Mouse (Mus musculus): ENCODE measurements around the gene Itih1. TPM values are rescaled to one million over a fixed set of nuclear protein-coding genes. Genes with fewer than 3 reads are reported as not detected.

Gene Itih1
- polyA plus RNA-seq (2016; fragmentation: Nextera tagmentation; extraction: Ambion mirVana) = not detected in 2 replicates

DNA sequence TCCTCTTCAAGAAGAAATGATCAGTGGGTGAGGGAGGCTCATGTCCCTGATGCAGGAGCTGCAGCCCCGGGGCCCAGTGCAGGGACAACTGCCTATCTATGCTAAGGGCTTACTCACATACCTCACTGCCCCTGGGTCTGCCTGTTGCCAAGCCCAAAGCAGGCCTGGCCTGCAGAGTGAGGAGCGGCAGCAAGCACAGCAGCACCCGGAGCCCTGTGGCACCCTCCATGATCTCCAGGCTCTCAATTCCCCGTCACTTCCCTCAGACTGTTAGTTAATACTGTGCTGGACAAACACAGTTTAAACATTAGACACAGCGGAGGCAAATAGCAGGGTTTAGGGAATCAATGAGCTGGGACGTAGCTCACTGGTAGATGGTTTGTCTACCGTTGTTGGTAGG, at the start of gene Itih1:
Gene Itih1, minus strand, starts transcription at position 252 of the 400 bp plus-strand sequence.
- no peak within 1 kb of the TSS for H3K27ac ChIP-seq
- H3K4me2 ChIP-seq = no peak within 1 kb of the TSS
- 0 out of 2 replicates have a peak, but pooled peaks cover 2% of the 10 kb centered on the region for H3K27me3 ChIP-seq
- no peaks in the 10 kb centered on the region for H3K4me1 ChIP-seq
- no peak within 1 kb of the TSS for H3K9ac ChIP-seq
- H3K9me3 ChIP-seq = no peaks in the 10 kb centered on the region
- H3K4me3 ChIP-seq (replicated peaks) = no peak within 1 kb of the TSS
- 91% methylated on average over 7 of the region's 7 CpGs for WGBS
- H3K36me3 ChIP-seq (replicated peaks) = no peaks in the 10 kb centered on the region
- ATAC-seq (ENCODE audit: low FRiP score) = no peak

DNA sequence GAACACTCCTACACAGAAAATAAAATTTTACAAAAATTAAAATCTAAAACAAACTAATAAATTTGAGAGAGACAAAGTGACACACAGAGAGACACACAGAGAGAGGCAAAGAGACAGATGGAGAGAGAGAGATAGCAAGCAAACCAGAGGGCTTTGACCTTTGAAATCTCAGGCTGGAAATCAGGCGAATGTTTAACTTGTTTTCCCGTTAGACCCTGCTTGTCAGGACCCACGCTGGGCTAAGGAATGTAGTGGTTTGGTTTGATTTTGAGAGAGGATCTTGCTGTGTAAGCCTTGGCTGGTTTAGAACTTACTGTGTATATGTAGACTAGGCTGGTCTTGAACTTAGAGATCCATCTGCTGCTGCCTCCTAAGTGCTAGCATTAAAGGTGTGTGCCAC, 33.1 kb upstream of the Itih1 start:
- Histone ChIP-seq H3K4me2 (no peak overlapping the region), H3K27ac (no peak overlapping the region), H3K36me3 (replicated peaks) (peaks cover 37% of the 10 kb centered on the region)

DNA sequence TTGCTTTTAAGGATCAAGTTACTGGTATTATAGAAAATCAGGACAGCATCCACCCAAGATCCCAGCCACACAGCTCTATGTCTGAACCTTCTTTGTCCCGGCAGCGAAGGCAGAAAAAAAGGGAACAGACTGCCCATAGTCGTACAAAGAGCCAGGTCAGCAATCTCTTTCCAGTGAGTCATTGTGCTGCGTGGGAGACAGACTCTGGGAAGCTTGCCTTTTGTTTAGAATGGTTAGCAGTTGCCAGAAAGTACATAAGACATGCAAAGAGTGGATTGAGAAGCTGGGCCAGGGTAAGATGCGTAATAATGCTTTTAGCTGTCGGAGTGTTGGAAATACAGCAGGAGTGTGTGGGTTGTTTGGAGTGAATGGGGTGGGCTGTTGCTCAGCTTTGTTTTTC, 31.1 kb upstream of the Itih1 start:
- H3K27ac ChIP-seq = 0 out of 2 replicates have a peak overlapping the region, but pooled peaks have one; percentile 31
- peaks cover 42% of the 10 kb centered on the region for H3K36me3 ChIP-seq (replicated peaks)
- 63% methylated on average over 6 of the region's 6 CpGs for WGBS

More for the DNA sequence above, 33.1 kb upstream of the Itih1 start:
- Histone ChIP-seq H3K4me1 (0 out of 2 replicates have a peak, but pooled peaks cover 3% of the 10 kb centered on the region), H3K27me3 (no peaks in the 10 kb centered on the region), H3K9me3 (no peaks in the 10 kb centered on the region), H3K9ac (no peak overlapping the region), H3K4me3 (replicated peaks) (no peak overlapping the region)
- no peak for ATAC-seq (ENCODE audit: low FRiP score)
- 85% methylated on average over 3 of the region's 3 CpGs for WGBS

DNA sequence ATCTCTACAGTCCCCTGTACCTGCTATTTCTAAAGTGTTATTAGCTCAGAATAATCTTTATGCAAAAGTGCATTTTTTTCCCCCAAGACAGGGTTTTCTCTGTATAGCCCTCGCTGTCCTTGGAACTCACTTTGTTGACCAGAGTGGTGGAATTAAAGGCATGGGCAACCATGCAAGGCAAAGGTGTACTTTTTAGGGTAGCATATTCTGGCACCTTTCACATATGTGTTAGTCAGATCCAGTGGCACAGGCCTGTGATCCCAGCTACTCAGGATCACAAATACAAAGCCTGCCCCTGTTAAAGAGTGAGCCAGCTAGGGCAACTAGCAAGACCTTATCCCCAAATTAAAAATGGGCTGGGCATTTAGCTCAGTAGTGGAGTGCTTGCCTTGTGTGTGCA, 17.3 kb upstream of the Itih1 start:
- no peak overlapping the region for H3K4me3 ChIP-seq (replicated peaks)
- H3K9ac ChIP-seq = no peak overlapping the region
- no peaks in the 10 kb centered on the region for H3K27me3 ChIP-seq
- no peaks in the 10 kb centered on the region for H3K4me1 ChIP-seq
- ATAC-seq (ENCODE audit: low FRiP score) = no peak
- 97% methylated on average over 1 of the region's 1 CpGs for WGBS
- H3K9me3 ChIP-seq = no peaks in the 10 kb centered on the region
- H3K4me2 ChIP-seq = no peak overlapping the region
- no peak overlapping the region for H3K27ac ChIP-seq
- peaks cover 23% of the 10 kb centered on the region for H3K36me3 ChIP-seq (replicated peaks)

More for the DNA sequence above, 31.1 kb upstream of the Itih1 start:
- Histone ChIP-seq H3K9ac (no peak overlapping the region), H3K4me3 (replicated peaks) (no peak overlapping the region), H3K27me3 (no peaks in the 10 kb centered on the region), H3K9me3 (no peaks in the 10 kb centered on the region), H3K4me2 (no peak overlapping the region), H3K4me1 (0 out of 2 replicates have a peak, but pooled peaks cover 3% of the 10 kb centered on the region)
- ATAC-seq (ENCODE audit: low FRiP score) = no peak

DNA sequence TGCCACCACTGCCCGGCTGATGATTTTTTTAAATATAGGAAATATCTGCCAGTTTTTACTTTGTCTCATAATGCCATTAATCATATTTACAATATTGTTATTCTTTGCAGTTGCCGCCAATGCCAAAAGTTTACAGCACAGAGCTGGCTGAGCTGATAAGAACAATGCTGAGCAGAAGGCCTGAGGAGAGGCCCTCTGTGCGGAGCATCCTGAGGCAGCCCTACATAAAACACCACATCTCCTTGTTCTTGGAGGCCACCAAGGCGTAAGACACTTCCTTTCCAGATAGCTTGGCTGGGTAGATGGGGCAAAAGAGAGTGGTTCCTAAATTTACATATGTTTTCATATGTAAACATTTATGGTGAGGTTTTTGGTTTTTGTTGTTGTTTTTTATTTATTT, 15.9 kb upstream of the Itih1 start:
- ATAC-seq (ENCODE audit: low FRiP score) = no peak
- H3K4me2 ChIP-seq = no peak overlapping the region
- no peaks in the 10 kb centered on the region for H3K4me1 ChIP-seq
- 95% methylated on average over 4 of the region's 4 CpGs for WGBS
- no peak overlapping the region for H3K27ac ChIP-seq
- H3K27me3 ChIP-seq = no peaks in the 10 kb centered on the region
- no peak overlapping the region for H3K4me3 ChIP-seq (replicated peaks)
- peaks cover 28% of the 10 kb centered on the region for H3K36me3 ChIP-seq (replicated peaks)
- H3K9me3 ChIP-seq = no peaks in the 10 kb centered on the region
- no peak overlapping the region for H3K9ac ChIP-seq

DNA sequence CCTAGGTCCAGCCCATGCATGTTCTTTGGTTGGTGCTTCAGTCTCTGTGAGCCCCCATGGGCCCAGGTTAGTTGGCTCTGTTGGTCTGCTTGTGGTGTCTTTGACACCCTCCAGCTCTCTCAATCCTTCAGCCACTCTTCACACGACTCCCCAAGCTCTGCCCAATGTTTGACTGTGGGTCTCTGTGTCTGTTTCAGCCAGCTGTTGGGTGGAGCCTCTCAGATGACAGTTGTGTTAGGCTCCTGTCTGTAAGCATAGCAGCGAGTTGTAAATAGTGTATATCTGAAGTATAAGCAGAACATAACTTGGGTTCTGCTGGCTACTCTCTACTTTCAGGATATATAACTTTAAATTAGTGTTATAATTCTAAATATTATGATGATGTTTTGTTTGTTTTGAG, 15.4 kb upstream of the Itih1 start:
- no peaks in the 10 kb centered on the region for H3K27me3 ChIP-seq
- no peak overlapping the region for H3K9ac ChIP-seq
- no peak overlapping the region for H3K4me3 ChIP-seq (replicated peaks)
- peaks cover 25% of the 10 kb centered on the region for H3K36me3 ChIP-seq (replicated peaks)
- no peak for ATAC-seq (ENCODE audit: low FRiP score)
- no peak overlapping the region for H3K4me2 ChIP-seq
- no peak overlapping the region for H3K27ac ChIP-seq
- WGBS = 78% methylated on average over 2 of the region's 2 CpGs
- H3K9me3 ChIP-seq = no peaks in the 10 kb centered on the region
- H3K4me1 ChIP-seq = no peaks in the 10 kb centered on the region

DNA sequence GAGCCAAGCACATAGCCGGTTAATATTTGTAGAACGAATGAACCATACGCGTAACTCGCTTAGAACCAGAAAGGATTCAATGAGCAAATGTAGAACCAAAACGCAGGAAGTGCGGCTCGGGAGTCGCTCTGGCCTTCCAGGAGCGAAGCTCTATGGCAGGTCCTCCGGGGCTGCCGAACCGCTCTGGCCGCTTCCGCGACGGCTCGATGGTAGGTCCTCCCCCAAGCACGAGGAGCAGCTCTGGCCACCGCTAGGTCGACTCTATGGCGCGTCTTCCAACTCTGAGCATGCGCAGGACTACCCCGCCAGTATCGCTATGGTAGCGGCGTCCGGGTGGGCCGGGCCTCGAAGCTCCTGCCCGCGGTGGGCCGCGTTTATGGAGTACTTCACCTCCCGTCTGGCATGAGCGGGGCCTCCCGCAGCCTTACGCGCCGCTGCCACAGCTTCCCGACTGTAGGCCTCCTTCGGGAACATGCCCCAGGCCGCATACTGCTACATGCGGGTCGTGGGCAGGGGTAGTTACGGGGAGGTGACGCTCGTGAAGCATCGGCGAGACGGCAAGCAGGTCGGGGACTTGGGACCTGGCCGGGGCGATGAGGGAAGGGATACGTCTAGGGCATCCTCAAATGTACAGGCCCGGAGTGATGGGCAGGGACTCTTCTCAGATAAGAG, 8.2 kb upstream of the Itih1 start, which contains the start of gene Nek4:
Gene Nek4, plus strand, starts transcription at position 224 of the 672 bp plus-strand sequence.
- H3K27ac ChIP-seq = peak within 1 kb of the TSS; percentile 66; the same call in 1 of the 2 replicates
- peak within 1 kb of the TSS; percentile 92 for H3K9ac ChIP-seq
- peak; percentile 99 for ATAC-seq (ENCODE audit: low FRiP score)
- 0 out of 2 replicates have a peak, but pooled peaks cover 5% of the 10 kb centered on the region for H3K27me3 ChIP-seq
- H3K4me1 ChIP-seq = peaks cover 9% of the 10 kb centered on the region
- H3K4me3 ChIP-seq (replicated peaks) = peak within 1 kb of the TSS; percentile 78
- H3K36me3 ChIP-seq (replicated peaks) = 0 out of 2 replicates have a peak, but pooled peaks cover 4% of the 10 kb centered on the region
- WGBS = under 1% methylated on average over 57 of the region's 57 CpGs
- H3K4me2 ChIP-seq = peak within 1 kb of the TSS; percentile 76
- H3K9me3 ChIP-seq = no peaks in the 10 kb centered on the region

DNA sequence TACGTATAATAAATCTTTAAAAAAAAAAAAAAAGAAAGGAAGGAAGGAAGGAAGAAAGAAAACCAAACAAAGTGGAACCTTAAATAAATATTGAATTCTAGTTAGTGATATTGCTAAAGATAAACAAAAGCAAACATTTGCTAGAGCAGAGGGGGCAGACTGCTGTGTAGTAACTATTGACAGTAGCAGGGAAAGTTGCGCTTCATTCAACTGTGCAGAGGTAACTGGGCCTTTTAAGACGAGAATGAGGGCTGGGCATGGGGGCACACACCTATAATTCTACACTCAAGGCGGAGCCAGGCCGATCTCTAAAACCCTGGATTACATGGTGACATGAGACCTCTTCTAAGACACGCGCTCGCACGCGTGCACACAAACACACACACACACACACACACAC, 6.9 kb upstream of the Itih1 start:
- no peaks in the 10 kb centered on the region for H3K9me3 ChIP-seq
- no peak overlapping the region for H3K4me2 ChIP-seq
- H3K4me1 ChIP-seq = peaks cover 9% of the 10 kb centered on the region
- 97% methylated on average over 10 of the region's 10 CpGs for WGBS
- no peak for ATAC-seq (ENCODE audit: low FRiP score)
- 0 out of 2 replicates have a peak, but pooled peaks cover 4% of the 10 kb centered on the region for H3K36me3 ChIP-seq (replicated peaks)
- H3K27ac ChIP-seq = no peak overlapping the region
- H3K4me3 ChIP-seq (replicated peaks) = no peak overlapping the region
- no peak overlapping the region for H3K9ac ChIP-seq
- H3K27me3 ChIP-seq = 0 out of 2 replicates have a peak, but pooled peaks cover 5% of the 10 kb centered on the region

DNA sequence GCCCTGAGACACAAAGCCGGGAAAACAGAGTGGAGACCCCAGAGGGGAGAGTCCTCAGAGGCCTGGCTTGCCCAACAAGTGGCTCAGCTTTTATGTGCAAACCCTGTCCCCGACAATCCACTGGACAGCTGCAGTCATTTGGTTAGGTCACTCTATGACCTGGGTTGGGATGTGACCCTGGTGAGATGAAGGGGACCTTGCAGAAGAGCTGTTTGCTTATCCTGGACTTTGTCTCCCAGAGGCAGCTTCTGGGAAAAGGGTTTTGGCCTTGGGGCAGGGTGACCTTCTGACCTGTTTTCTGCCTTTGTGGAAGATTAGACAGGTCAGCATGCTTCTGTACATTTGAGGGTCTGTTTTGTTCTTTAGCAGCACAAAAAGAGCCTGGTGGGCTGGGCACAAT, 1.7 kb upstream of the Itih1 start:
- Histone ChIP-seq H3K27me3 (0 out of 2 replicates have a peak, but pooled peaks cover 5% of the 10 kb centered on the region), H3K36me3 (replicated peaks) (no peaks in the 10 kb centered on the region), H3K4me2 (no peak overlapping the region), H3K27ac (no peak overlapping the region), H3K9ac (no peak overlapping the region), H3K4me1 (no peaks in the 10 kb centered on the region), H3K9me3 (no peaks in the 10 kb centered on the region), H3K4me3 (replicated peaks) (no peak overlapping the region)
- WGBS = 84% methylated on average over 2 of the region's 2 CpGs
- no peak for ATAC-seq (ENCODE audit: low FRiP score)

DNA sequence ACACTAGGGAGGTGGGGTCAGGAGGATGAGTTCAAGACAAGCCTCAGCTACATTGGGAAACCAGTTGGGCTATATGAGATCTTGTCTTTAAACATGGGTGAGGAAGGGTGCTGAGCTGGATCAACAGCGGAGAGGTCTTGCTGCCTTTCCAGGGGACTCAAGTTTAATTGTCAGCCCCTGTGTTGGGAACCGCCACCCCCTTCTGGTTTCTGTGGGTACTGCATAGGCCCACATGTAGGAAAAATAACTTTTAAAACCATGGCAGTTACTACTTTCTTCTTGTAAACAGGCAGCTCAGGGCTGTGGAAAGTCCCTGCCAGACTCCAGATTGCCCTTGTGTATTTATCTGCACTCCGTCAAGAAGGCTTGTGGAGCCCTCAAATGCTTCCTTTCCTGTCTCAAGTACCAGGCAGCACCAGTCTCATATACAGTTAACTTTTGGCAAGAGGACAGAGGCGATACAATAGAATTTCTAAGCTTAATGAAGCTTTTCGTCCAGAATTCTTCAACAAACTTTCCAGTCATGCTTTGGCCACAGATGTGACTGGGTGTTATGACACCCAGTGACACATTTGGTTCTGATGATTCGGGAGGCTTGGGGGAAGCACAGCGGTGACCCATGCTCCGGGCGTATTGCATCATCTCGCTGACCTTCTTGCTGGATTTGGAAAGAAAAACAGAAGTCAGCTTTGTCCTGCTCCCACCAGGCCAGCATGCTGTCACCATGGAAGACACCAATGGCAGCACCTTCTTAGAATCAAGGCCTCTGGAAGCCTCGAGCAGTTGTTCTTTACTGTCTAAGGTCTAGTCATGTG, 978 bp upstream of the Itih1 start:
- no peak overlapping the region for H3K4me3 ChIP-seq (replicated peaks)
- no peaks in the 10 kb centered on the region for H3K4me1 ChIP-seq
- no peak overlapping the region for H3K4me2 ChIP-seq
- no peak overlapping the region for H3K27ac ChIP-seq
- WGBS = 70% methylated on average over 11 of the region's 11 CpGs
- ATAC-seq (ENCODE audit: low FRiP score) = no peak
- H3K36me3 ChIP-seq (replicated peaks) = no peaks in the 10 kb centered on the region
- no peaks in the 10 kb centered on the region for H3K9me3 ChIP-seq
- H3K9ac ChIP-seq = no peak overlapping the region
- H3K27me3 ChIP-seq = 0 out of 2 replicates have a peak, but pooled peaks cover 3% of the 10 kb centered on the region

DNA sequence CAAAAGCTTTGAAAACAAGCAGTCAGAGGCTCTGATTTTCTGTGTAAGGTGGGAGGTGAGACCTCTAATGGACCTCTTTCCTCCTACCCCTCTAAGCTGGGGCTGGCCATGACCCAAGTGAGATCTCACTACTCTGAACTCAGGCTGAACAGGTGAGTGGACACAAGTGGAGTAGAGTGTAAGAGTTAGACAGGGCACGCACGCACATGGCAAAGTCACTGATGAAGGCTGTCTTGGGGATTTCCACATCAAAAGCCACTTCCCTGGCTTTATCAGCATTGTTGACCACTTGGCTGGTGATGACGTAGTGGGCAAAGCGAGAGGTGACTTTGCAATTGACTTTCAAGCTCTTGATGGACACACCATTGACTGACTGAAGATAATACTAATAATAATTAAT, 835 bp downstream of the Itih1 start:
- H3K4me1 ChIP-seq = no peaks in the 10 kb centered on the region
- no peaks in the 10 kb centered on the region for H3K9me3 ChIP-seq
- WGBS = 89% methylated on average over 4 of the region's 4 CpGs
- H3K36me3 ChIP-seq (replicated peaks) = no peaks in the 10 kb centered on the region
- 0 out of 2 replicates have a peak, but pooled peaks cover 2% of the 10 kb centered on the region for H3K27me3 ChIP-seq
- ATAC-seq (ENCODE audit: low FRiP score) = no peak
- H3K4me3 ChIP-seq (replicated peaks) = no peak overlapping the region
- no peak overlapping the region for H3K27ac ChIP-seq
- no peak overlapping the region for H3K4me2 ChIP-seq
- H3K9ac ChIP-seq = no peak overlapping the region

DNA sequence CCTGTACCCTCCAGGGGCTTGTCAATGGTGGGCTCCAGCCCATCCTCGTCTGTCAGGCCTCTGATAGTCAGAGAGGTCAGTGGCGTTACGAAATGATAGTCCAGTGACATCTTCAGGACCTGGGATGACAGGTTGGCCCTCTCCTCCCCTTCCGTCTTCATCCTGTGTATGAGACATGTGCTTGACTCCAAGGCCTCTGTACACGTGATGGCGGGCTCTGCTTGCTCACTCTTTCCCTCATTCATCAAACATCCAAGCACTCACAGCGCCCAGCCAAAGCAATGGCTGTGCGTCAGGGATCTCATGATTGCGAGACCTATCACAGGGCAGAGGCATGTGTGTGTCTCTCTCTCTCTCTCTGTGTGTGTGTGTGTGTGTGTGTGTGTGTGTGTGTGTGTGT, 9.7 kb downstream of the Itih1 start:
- no peaks in the 10 kb centered on the region for H3K27me3 ChIP-seq
- H3K36me3 ChIP-seq (replicated peaks) = no peaks in the 10 kb centered on the region
- no peaks in the 10 kb centered on the region for H3K4me1 ChIP-seq
- H3K9me3 ChIP-seq = no peaks in the 10 kb centered on the region
- H3K9ac ChIP-seq = no peak overlapping the region
- H3K27ac ChIP-seq = no peak overlapping the region
- no peak overlapping the region for H3K4me2 ChIP-seq
- 81% methylated on average over 9 of the region's 9 CpGs for WGBS
- no peak overlapping the region for H3K4me3 ChIP-seq (replicated peaks)
- ATAC-seq (ENCODE audit: low FRiP score) = no peak

Measured in forebrain, embryonic 12.5 days (tissue).